Mouse (Mus musculus) testis, postnatal 10 days (tissue): ENCODE data around the gene Gm17584.
"Not testable (repeated sequence)": the region's sequence is repeated elsewhere in the genome, so short reads cannot be mapped to it uniquely, and the experiment has no call there.

Experiments
- DNase-seq: peaks from one replicate; pipeline ENCODE4 v3.0.0; 2021; ENCODE audit warnings: low spot score

Gm17584 gene

DNA sequence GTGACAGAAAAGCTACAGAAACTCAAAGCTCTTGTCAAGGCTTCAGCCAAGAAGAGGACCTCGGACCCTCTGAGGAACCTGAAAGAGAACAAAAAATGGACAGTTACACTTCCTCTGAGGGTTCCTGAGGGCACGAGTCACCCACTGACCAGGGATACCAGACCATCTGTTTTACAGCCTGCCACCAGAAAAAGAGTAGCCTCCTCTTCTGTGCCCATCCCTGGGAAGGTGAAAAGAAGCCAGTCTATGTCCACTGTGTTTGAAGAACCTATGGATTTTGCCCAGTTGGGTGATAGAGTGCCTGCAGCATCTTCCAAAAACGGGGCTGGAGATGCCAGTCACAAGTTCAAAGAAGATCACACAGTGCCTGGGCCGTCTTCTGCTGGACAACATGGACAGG lies at the start of gene Gm17584:
Gm17584 (plus strand) TSS at position 301 of the 400 bp plus-strand sequence.
- not testable (repeated sequence) for DNase-seq
